Mouse (Mus musculus): ENCODE data around the gene Nhej1.

The Nhej1 gene

GRCm38 (mm10) chr1:74973590-74973989 lies 151.4 kb downstream of the Nhej1 start:
- DNase-seq (ENCODE audit: low spot score) = no peak

- DNase-seq (ENCODE audit: low spot score) = no peak
Measured at GRCm38 (mm10) chr1:74971353-74972050, 153.5 kb downstream of the Nhej1 start.

GRCm38 (mm10) chr1:74967962-74968580 lies 156.9 kb downstream of the Nhej1 start:
- DNase-seq (ENCODE audit: low spot score) = no peak

GRCm38 (mm10) chr1:74964494-74965215 lies 160.3 kb downstream of the Nhej1 start:
- peak; percentile 67 for DNase-seq (ENCODE audit: low spot score)

- no peak for DNase-seq (ENCODE audit: low spot score)
Measured at GRCm38 (mm10) chr1:74962853-74963227, 162.2 kb downstream of the Nhej1 start.

GRCm38 (mm10) chr1:74962126-74962852 lies 162.7 kb downstream of the Nhej1 start:
- no peak for DNase-seq (ENCODE audit: low spot score)

GRCm38 (mm10) chr1:74961722-74962121 lies 163.3 kb downstream of the Nhej1 start:
- no peak for DNase-seq (ENCODE audit: low spot score)

GRCm38 (mm10) chr1:74960059-74960458 lies 164.9 kb downstream of the Nhej1 start:
- DNase-seq (ENCODE audit: low spot score) = no peak

- peak; percentile 53 for DNase-seq (ENCODE audit: low spot score)
Measured at GRCm38 (mm10) chr1:74951556-74952210, 173.3 kb downstream of the Nhej1 start, which contains the start of gene Ihh. Gene Ihh (minus strand): TSS chr1:74951672.

GRCm38 (mm10) chr1:74950576-74951490 lies 174.2 kb downstream of the Nhej1 start:
- DNase-seq (ENCODE audit: low spot score) = no peak

GRCm38 (mm10) chr1:74950066-74950465 lies 174.9 kb downstream of the Nhej1 start:
- no peak for DNase-seq (ENCODE audit: low spot score)

- peak; percentile 37 for DNase-seq (ENCODE audit: low spot score)
Measured at GRCm38 (mm10) chr1:74949666-74950050, 175.3 kb downstream of the Nhej1 start.

GRCm38 (mm10) chr1:74948784-74949665 lies 176.0 kb downstream of the Nhej1 start:
- no peak for DNase-seq (ENCODE audit: low spot score)

GRCm38 (mm10) chr1:74947986-74948670 lies 176.9 kb downstream of the Nhej1 start:
- no peak for DNase-seq (ENCODE audit: low spot score)

- no peak for DNase-seq (ENCODE audit: low spot score)
Measured at GRCm38 (mm10) chr1:74941651-74942360, 183.2 kb downstream of the Nhej1 start.

GRCm38 (mm10) chr1:74939762-74940161 lies 185.2 kb downstream of the Nhej1 start:
- DNase-seq (ENCODE audit: low spot score) = no peak

- no peak for DNase-seq (ENCODE audit: low spot score)
Measured at GRCm38 (mm10) chr1:74936221-74936830, 188.7 kb downstream of the Nhej1 start.

- no peak for DNase-seq (ENCODE audit: low spot score)
Measured at GRCm38 (mm10) chr1:74935402-74935801, 189.6 kb downstream of the Nhej1 start, which contains the start of gene Cfap65. Gene Cfap65 (minus strand): TSS chr1:74935599.

All from ovary, adult 18-20 months (tissue).